Mouse (Mus musculus) heart, adult 2 months (tissue): Measurements from ENCODE around the gene Isca1.

Source experiments
- CTCF ChIP-seq: fragments of 200-600 bp; IDR thresholded peaks from 2 replicates; pipeline ENCODE4 v1.8.1; 2022; ENCODE audit warnings: antibody characterized with exemption, mild to moderate bottlenecking, moderate library complexity
- EP300 ChIP-seq: fragments of 200-500 bp; IDR thresholded peaks from 2 replicates; pipeline ENCODE4 v1.6.1; 2011; ENCODE audit warnings: low read depth, low read length, control low read depth; ENCODE audit not compliant: insufficient read depth
- POLR2A ChIP-seq: fragments of 200-500 bp; IDR thresholded peaks from 2 replicates; pipeline ENCODE4 v1.6.1; 2011; ENCODE audit warnings: mild to moderate bottlenecking, low read depth, low read length, control low read depth; ENCODE audit not compliant: insufficient read depth

GRCm38 (mm10) chr13:59741096-59741495 lies 28.5 kb downstream of the Isca1 start:
- TF ChIP-seq CTCF (no peak), POLR2A (no peak), EP300 (no peak)
